Mouse (Mus musculus): ENCODE data around the gene Bmi1. TPM values are rescaled to one million over a fixed set of nuclear protein-coding genes. Genes with fewer than 3 reads are reported as not detected.

The Bmi1 gene
- polyA plus RNA-seq, 1 experiment from 2014 or later, result 47.5 TPM

GRCm38 (mm10) chr2:18690055-18690691, 13.4 kb downstream of the Bmi1 start:
- no peaks in the 10 kb centered on the region for H3K9me3 ChIP-seq (ENCODE audit: control insufficient read depth, low read length)
- peak overlapping the region; percentile 65 for H3K9ac ChIP-seq (ENCODE audit: low read length)
- peaks cover 17% of the 10 kb centered on the region for H3K4me1 ChIP-seq (replicated peaks; ENCODE audit: control insufficient read depth, insufficient read depth, low read length)
- peaks cover 69% of the 10 kb centered on the region for H3K27me3 ChIP-seq (ENCODE audit: control insufficient read depth, insufficient read depth, low read length)
- H3K4me3 ChIP-seq (ENCODE audit: low read depth, low read length), result peak overlapping the region; percentile 39
- H3K4me2 ChIP-seq (ENCODE audit: low read depth, low read length, severe bottlenecking), result peak overlapping the region; percentile 86
- peak; percentile 57 for ATAC-seq (replicated peaks; ENCODE audit: low FRiP score)
- peak; percentile 84 for DNase-seq (ENCODE audit: low spot score)
- no peak overlapping the region for H3K27ac ChIP-seq (ENCODE audit: low read depth, low read length)
- under 1% methylated on average over 56 of the region's 58 CpGs for WGBS
- H3K36me3 ChIP-seq (ENCODE audit: control insufficient read depth, insufficient read depth, low read length), result no peaks in the 10 kb centered on the region

GRCm38 (mm10) chr2:18690756-18691155, 13.9 kb downstream of the Bmi1 start:
- H3K4me2 ChIP-seq (ENCODE audit: low read depth, low read length, severe bottlenecking), result peak overlapping the region; percentile 86
- 2% methylated on average over 9 of the region's 9 CpGs for WGBS
- H3K4me3 ChIP-seq (ENCODE audit: low read depth, low read length), result peak overlapping the region; percentile 39
- ATAC-seq (replicated peaks; ENCODE audit: low FRiP score) (no peak), DNase-seq (ENCODE audit: low spot score) (no peak)
- peaks cover 73% of the 10 kb centered on the region for H3K27me3 ChIP-seq (ENCODE audit: control insufficient read depth, insufficient read depth, low read length)
- peaks cover 17% of the 10 kb centered on the region for H3K4me1 ChIP-seq (replicated peaks; ENCODE audit: control insufficient read depth, insufficient read depth, low read length)
- no peak overlapping the region for H3K27ac ChIP-seq (ENCODE audit: low read depth, low read length)
- no peak overlapping the region for H3K9ac ChIP-seq (ENCODE audit: low read length)
- no peaks in the 10 kb centered on the region for H3K36me3 ChIP-seq (ENCODE audit: control insufficient read depth, insufficient read depth, low read length)
- H3K9me3 ChIP-seq (ENCODE audit: control insufficient read depth, low read length), result no peaks in the 10 kb centered on the region

- no peak for ATAC-seq (replicated peaks; ENCODE audit: low FRiP score)
- no peak for DNase-seq (ENCODE audit: low spot score)
- H3K27ac ChIP-seq (ENCODE audit: low read depth, low read length), result no peak overlapping the region
These were observed 15.2 kb downstream of the Bmi1 start for GRCm38 (mm10) chr2:18692031-18692430.

GRCm38 (mm10) chr2:18692548-18692947, 15.7 kb downstream of the Bmi1 start:
- H3K27ac ChIP-seq (ENCODE audit: low read depth, low read length), result no peak overlapping the region
- no peak overlapping the region for H3K4me2 ChIP-seq (ENCODE audit: low read depth, low read length, severe bottlenecking)
- no peaks in the 10 kb centered on the region for H3K36me3 ChIP-seq (ENCODE audit: control insufficient read depth, insufficient read depth, low read length)
- H3K9me3 ChIP-seq (ENCODE audit: control insufficient read depth, low read length), result no peaks in the 10 kb centered on the region
- H3K27me3 ChIP-seq (ENCODE audit: control insufficient read depth, insufficient read depth, low read length), result peaks cover 65% of the 10 kb centered on the region
- ATAC-seq (replicated peaks; ENCODE audit: low FRiP score) (no peak), DNase-seq (ENCODE audit: low spot score) (no peak)
- H3K9ac ChIP-seq (ENCODE audit: low read length), result no peak overlapping the region
- H3K4me1 ChIP-seq (replicated peaks; ENCODE audit: control insufficient read depth, insufficient read depth, low read length), result peaks cover 17% of the 10 kb centered on the region
- 0% methylated on average over 1 of the region's 1 CpGs for WGBS
- no peak overlapping the region for H3K4me3 ChIP-seq (ENCODE audit: low read depth, low read length)

More at GRCm38 (mm10) chr2:18692031-18692430, 15.2 kb downstream of the Bmi1 start:
- H3K9me3 ChIP-seq (ENCODE audit: control insufficient read depth, low read length), result no peaks in the 10 kb centered on the region
- H3K36me3 ChIP-seq (ENCODE audit: control insufficient read depth, insufficient read depth, low read length), result no peaks in the 10 kb centered on the region
- no peak overlapping the region for H3K4me2 ChIP-seq (ENCODE audit: low read depth, low read length, severe bottlenecking)
- no peak overlapping the region for H3K4me3 ChIP-seq (ENCODE audit: low read depth, low read length)
- H3K4me1 ChIP-seq (replicated peaks; ENCODE audit: control insufficient read depth, insufficient read depth, low read length), result peaks cover 17% of the 10 kb centered on the region
- H3K9ac ChIP-seq (ENCODE audit: low read length), result no peak overlapping the region
- H3K27me3 ChIP-seq (ENCODE audit: control insufficient read depth, insufficient read depth, low read length), result peaks cover 70% of the 10 kb centered on the region

GRCm38 (mm10) chr2:18693491-18693870, 16.7 kb downstream of the Bmi1 start:
- Histone ChIP-seq H3K27ac (ENCODE audit: low read depth, low read length) (no peak overlapping the region), H3K4me2 (ENCODE audit: low read depth, low read length, severe bottlenecking) (peak overlapping the region; percentile 77; the same call in 1 of the 2 replicates), H3K9me3 (ENCODE audit: control insufficient read depth, low read length) (no peaks in the 10 kb centered on the region), H3K27me3 (ENCODE audit: control insufficient read depth, insufficient read depth, low read length) (peaks cover 64% of the 10 kb centered on the region), H3K9ac (ENCODE audit: low read length) (0 out of 2 replicates have a peak overlapping the region, but pooled peaks have one; percentile 72), H3K4me3 (ENCODE audit: low read depth, low read length) (peak overlapping the region; percentile 48), H3K36me3 (ENCODE audit: control insufficient read depth, insufficient read depth, low read length) (no peaks in the 10 kb centered on the region), H3K4me1 (replicated peaks; ENCODE audit: control insufficient read depth, insufficient read depth, low read length) (peaks cover 17% of the 10 kb centered on the region)
- 1% methylated on average over 5 of the region's 5 CpGs for WGBS
- ATAC-seq (replicated peaks; ENCODE audit: low FRiP score) (no peak), DNase-seq (ENCODE audit: low spot score) (no peak)

- no peaks in the 10 kb centered on the region for H3K36me3 ChIP-seq (ENCODE audit: control insufficient read depth, insufficient read depth, low read length)
- H3K9ac ChIP-seq (ENCODE audit: low read length), result peak within 1 kb of the TSS; percentile 72
- peak within 1 kb of the TSS; percentile 19; the same call in 1 of the 2 replicates for H3K27ac ChIP-seq (ENCODE audit: low read depth, low read length)
- DNase-seq (ENCODE audit: low spot score) (peak; percentile 88), ATAC-seq (replicated peaks; ENCODE audit: low FRiP score) (peak; percentile 69)
- H3K4me2 ChIP-seq (ENCODE audit: low read depth, low read length, severe bottlenecking), result peak within 1 kb of the TSS; percentile 77
- peak within 1 kb of the TSS; percentile 48 for H3K4me3 ChIP-seq (ENCODE audit: low read depth, low read length)
- H3K9me3 ChIP-seq (ENCODE audit: control insufficient read depth, low read length), result no peaks in the 10 kb centered on the region
- under 1% methylated on average over 61 of the region's 61 CpGs for WGBS
- H3K27me3 ChIP-seq (ENCODE audit: control insufficient read depth, insufficient read depth, low read length), result peaks cover 63% of the 10 kb centered on the region
- peaks cover 17% of the 10 kb centered on the region for H3K4me1 ChIP-seq (replicated peaks; ENCODE audit: control insufficient read depth, insufficient read depth, low read length)
These were observed 17.2 kb downstream of the Bmi1 start, which contains the start of gene Spag6 for GRCm38 (mm10) chr2:18693871-18694610. TSS of gene Spag6 (plus strand) at chr2:18694032.

- WGBS, result under 1% methylated on average over 20 of the region's 20 CpGs
- H3K4me2 ChIP-seq (ENCODE audit: low read depth, low read length, severe bottlenecking), result peak overlapping the region; percentile 77
- DNase-seq (ENCODE audit: low spot score) (no peak), ATAC-seq (replicated peaks; ENCODE audit: low FRiP score) (peak; percentile 40)
- H3K9ac ChIP-seq (ENCODE audit: low read length), result peak overlapping the region; percentile 72
- no peaks in the 10 kb centered on the region for H3K9me3 ChIP-seq (ENCODE audit: control insufficient read depth, low read length)
- H3K27ac ChIP-seq (ENCODE audit: low read depth, low read length), result no peak overlapping the region
- no peaks in the 10 kb centered on the region for H3K36me3 ChIP-seq (ENCODE audit: control insufficient read depth, insufficient read depth, low read length)
- peaks cover 15% of the 10 kb centered on the region for H3K4me1 ChIP-seq (replicated peaks; ENCODE audit: control insufficient read depth, insufficient read depth, low read length)
- H3K27me3 ChIP-seq (ENCODE audit: control insufficient read depth, insufficient read depth, low read length), result peaks cover 63% of the 10 kb centered on the region
- peak overlapping the region; percentile 48 for H3K4me3 ChIP-seq (ENCODE audit: low read depth, low read length)
These were observed 17.8 kb downstream of the Bmi1 start for GRCm38 (mm10) chr2:18694611-18694950.

GRCm38 (mm10) chr2:18695163-18695562, 18.3 kb downstream of the Bmi1 start:
- H3K36me3 ChIP-seq (ENCODE audit: control insufficient read depth, insufficient read depth, low read length), result no peaks in the 10 kb centered on the region
- H3K27ac ChIP-seq (ENCODE audit: low read depth, low read length), result no peak overlapping the region
- under 1% methylated on average over 8 of the region's 8 CpGs for WGBS
- H3K4me1 ChIP-seq (replicated peaks; ENCODE audit: control insufficient read depth, insufficient read depth, low read length), result peaks cover 9% of the 10 kb centered on the region; the same call in 1 of the 2 replicates
- H3K4me3 ChIP-seq (ENCODE audit: low read depth, low read length), result no peak overlapping the region
- H3K4me2 ChIP-seq (ENCODE audit: low read depth, low read length, severe bottlenecking), result no peak overlapping the region; the same call in 1 of the 2 replicates
- ATAC-seq (replicated peaks; ENCODE audit: low FRiP score), result no peak
- H3K9ac ChIP-seq (ENCODE audit: low read length), result no peak overlapping the region
- DNase-seq (ENCODE audit: low spot score), result no peak
- no peaks in the 10 kb centered on the region for H3K9me3 ChIP-seq (ENCODE audit: control insufficient read depth, low read length)
- peaks cover 63% of the 10 kb centered on the region for H3K27me3 ChIP-seq (ENCODE audit: control insufficient read depth, insufficient read depth, low read length)
